Mouse (Mus musculus): ENCODE results near the gene Col4a1.

Col4a1 gene

DNA sequence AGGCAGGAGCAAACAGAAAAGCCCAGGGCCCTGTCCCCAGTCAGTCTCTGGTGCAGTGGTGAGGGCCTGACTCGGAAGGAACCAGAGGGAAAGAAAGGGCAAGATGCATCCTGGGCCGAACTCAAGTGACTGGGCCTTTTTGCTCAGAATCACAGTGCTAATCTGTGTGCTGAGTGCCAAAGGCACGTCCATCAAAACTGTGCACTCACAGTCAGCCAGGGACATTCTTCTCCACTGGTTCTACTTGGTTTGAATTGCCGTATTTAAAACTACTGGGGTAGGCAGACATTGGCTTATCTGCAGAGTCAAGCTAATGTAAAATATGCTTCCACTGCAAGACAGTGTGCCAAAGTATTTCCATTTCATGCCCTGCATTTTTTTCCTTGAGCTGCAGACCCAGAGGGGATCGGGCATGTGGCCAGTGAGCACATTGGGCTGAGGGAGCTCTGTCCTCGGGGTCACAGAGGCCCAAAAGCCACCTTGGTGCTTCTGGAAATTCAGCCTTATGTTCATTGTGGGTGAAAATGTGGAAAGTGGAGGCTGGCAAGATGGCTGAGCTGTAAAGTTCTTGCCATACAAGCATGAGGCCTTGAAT is 12.3 kb upstream of the Col4a1 start:
- Histone ChIP-seq H3K27me3 (ENCODE audit: insufficient read depth, low read length) (peaks cover 42% of the 10 kb centered on the region), H3K36me3 (ENCODE audit: insufficient read depth, low read length) (no peaks in the 10 kb centered on the region), H3K4me1 (replicated peaks; ENCODE audit: low read depth, low read length) (no peaks in the 10 kb centered on the region), H3K9me3 (ENCODE audit: low read length) (no peaks in the 10 kb centered on the region), H3K4me3 (replicated peaks; ENCODE audit: low read length) (no peak overlapping the region)
- TF ChIP-seq CTCF (conservative IDR thresholded peaks at IDR 0.05; ENCODE audit: low read length), result no peak
- TF ChIP-seq POU5F1 (IDR thresholded peaks at IDR 0.05; ENCODE audit: borderline replicate concordance, low read length), result no peak
- TF ChIP-seq NANOG (IDR thresholded peaks at IDR 0.05; ENCODE audit: borderline replicate concordance, low read length), result no peak

DNA sequence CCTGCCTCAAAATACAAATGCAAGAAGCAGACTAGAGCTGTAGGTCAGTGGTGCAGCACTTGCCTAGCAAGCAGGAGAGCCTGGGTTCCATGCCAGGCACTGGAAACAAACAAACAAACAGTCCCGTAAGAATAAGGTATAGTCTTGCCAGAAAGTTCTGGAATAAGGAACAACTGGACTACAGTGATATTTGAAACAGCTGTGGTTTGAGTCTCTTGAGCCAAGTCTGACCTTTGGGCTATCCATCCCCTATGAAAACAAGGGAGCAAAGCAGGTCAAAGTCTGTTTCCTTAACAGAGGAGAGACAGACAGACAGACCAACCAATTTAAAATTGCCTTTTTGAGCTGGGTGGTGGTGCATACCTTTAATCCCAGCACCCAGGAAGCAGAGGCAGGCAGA is 11.1 kb upstream of the Col4a1 start:
- Histone ChIP-seq H3K27me3 (ENCODE audit: insufficient read depth, low read length) (peaks cover 51% of the 10 kb centered on the region), H3K4me1 (replicated peaks; ENCODE audit: low read depth, low read length) (no peaks in the 10 kb centered on the region), H3K9me3 (ENCODE audit: low read length) (no peaks in the 10 kb centered on the region), H3K4me3 (replicated peaks; ENCODE audit: low read length) (no peak overlapping the region), H3K36me3 (ENCODE audit: insufficient read depth, low read length) (no peaks in the 10 kb centered on the region)
- no peak for TF ChIP-seq NANOG (IDR thresholded peaks at IDR 0.05; ENCODE audit: borderline replicate concordance, low read length)
- no peak for TF ChIP-seq CTCF (conservative IDR thresholded peaks at IDR 0.05; ENCODE audit: low read length)
- TF ChIP-seq POU5F1 (IDR thresholded peaks at IDR 0.05; ENCODE audit: borderline replicate concordance, low read length), result no peak

DNA sequence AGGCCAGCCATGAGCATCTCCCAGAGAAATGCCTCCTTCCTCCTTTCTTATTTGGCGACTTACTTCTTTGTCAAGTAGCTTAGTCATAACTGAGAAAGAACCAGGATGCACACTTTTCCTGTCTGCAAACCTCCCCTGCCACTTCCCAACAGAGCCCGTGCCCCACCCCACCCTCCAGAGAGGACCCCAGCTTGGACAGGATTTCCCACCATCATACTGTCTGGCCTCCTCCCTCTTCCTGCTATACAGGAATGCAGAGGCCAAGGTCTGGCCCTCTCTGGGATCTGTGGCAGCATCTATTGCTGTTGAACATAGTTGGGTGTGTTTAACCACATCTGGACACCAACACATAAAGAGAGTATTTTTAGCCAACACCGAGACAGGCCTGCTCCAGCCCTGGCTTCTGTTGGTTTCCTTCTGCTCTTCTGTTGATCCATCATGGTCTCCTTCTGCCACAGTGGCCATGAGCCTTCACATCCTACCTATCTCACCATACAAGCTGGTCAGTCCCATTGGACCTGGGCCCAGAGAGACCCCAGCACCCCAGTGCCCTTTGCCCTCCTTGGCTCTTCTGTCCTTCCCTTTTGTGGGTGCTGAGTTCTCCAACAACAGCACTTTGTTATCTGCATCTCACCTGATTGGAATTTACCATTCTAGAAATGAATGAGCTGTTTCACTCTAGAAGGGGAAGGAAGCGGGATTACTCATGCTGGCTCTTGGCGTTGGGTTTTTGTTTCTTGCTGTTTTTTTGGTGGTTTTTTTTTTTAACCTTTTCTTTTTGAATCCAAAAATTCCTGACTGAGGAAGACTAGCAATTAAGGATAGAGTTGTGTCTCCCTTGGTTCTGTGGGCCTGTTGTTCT is 10.3 kb upstream of the Col4a1 start:
- TF ChIP-seq CTCF (conservative IDR thresholded peaks at IDR 0.05; ENCODE audit: low read length) (no peak), POU5F1 (IDR thresholded peaks at IDR 0.05; ENCODE audit: borderline replicate concordance, low read length) (no peak), NANOG (IDR thresholded peaks at IDR 0.05; ENCODE audit: borderline replicate concordance, low read length) (no peak)
- Histone ChIP-seq H3K36me3 (ENCODE audit: insufficient read depth, low read length) (no peaks in the 10 kb centered on the region), H3K27me3 (ENCODE audit: insufficient read depth, low read length) (peaks cover 53% of the 10 kb centered on the region), H3K9me3 (ENCODE audit: low read length) (no peaks in the 10 kb centered on the region), H3K4me1 (replicated peaks; ENCODE audit: low read depth, low read length) (no peaks in the 10 kb centered on the region), H3K4me3 (replicated peaks; ENCODE audit: low read length) (no peak overlapping the region)

DNA sequence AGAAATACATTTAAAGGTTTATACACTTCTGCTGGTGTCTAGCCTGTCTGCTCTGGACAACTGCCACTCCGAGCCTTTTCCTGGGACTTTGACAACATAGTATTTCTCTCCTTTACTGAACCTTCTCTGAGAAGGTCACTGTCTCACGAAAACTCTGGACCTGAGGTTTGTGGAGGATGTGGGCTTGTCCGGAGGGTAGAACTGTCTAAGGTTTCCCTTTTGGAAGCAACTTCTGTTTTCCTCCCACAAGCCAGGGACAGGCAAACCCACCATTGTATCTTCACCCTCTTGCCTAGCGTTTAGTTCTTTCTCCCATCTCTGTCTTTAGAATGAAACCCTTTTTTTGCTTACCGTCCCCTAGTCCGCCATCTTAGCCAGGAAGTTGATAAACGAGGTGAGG is 9.2 kb upstream of the Col4a1 start:
- TF ChIP-seq CTCF (conservative IDR thresholded peaks at IDR 0.05; ENCODE audit: low read length) (no peak), POU5F1 (IDR thresholded peaks at IDR 0.05; ENCODE audit: borderline replicate concordance, low read length) (no peak), NANOG (IDR thresholded peaks at IDR 0.05; ENCODE audit: borderline replicate concordance, low read length) (no peak)
- no peaks in the 10 kb centered on the region for H3K4me1 ChIP-seq (replicated peaks; ENCODE audit: low read depth, low read length)
- no peaks in the 10 kb centered on the region for H3K9me3 ChIP-seq (ENCODE audit: low read length)
- H3K4me3 ChIP-seq (replicated peaks; ENCODE audit: low read length), result no peak overlapping the region
- H3K27me3 ChIP-seq (ENCODE audit: insufficient read depth, low read length), result peaks cover 60% of the 10 kb centered on the region
- no peaks in the 10 kb centered on the region for H3K36me3 ChIP-seq (ENCODE audit: insufficient read depth, low read length)

DNA sequence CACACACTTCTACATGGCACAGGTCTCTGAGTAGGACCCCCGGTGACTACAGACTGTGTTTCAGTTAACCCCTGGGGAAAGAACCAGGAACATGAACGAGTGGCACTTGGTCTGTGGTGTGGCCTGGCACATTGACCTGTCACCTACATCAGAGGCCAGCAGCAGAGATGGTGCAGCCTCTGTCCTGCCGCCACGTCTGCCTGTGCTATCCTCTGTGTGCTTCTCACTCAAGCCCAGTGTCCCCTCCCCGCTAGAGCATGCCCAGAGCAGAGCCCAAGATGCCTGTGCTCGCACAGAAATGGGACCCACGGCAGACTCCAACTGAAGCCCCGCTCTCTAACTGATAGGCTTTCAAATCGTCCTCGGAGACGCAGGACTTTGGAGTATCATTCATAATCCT is 6.8 kb upstream of the Col4a1 start:
- Histone ChIP-seq H3K4me1 (replicated peaks; ENCODE audit: low read depth, low read length) (no peaks in the 10 kb centered on the region), H3K9me3 (ENCODE audit: low read length) (no peaks in the 10 kb centered on the region), H3K36me3 (ENCODE audit: insufficient read depth, low read length) (no peaks in the 10 kb centered on the region), H3K27me3 (ENCODE audit: insufficient read depth, low read length) (peaks cover 73% of the 10 kb centered on the region), H3K4me3 (replicated peaks; ENCODE audit: low read length) (no peak overlapping the region)
- TF ChIP-seq NANOG (IDR thresholded peaks at IDR 0.05; ENCODE audit: borderline replicate concordance, low read length), result no peak
- TF ChIP-seq CTCF (conservative IDR thresholded peaks at IDR 0.05; ENCODE audit: low read length), result no peak
- TF ChIP-seq POU5F1 (IDR thresholded peaks at IDR 0.05; ENCODE audit: borderline replicate concordance, low read length), result no peak

DNA sequence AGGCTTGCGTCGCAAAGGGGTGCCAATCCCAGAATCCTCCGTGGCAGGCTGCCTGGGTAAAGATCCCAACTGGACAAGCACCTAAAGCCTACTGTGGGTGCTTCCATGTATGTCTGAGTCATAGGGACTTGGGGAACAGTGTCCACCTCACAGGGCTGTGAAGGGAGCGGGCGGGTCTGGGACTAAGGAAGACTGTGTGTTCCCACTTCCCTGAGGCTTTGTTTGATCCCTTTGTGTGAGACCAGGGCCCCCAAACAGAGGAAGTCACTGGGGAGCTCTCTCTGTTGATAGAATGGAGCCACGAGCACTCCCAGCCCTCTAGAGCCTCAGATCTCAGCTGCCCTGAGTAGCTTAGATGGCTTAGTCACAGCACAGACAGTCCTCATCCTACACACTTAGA is 3.5 kb upstream of the Col4a1 start:
- no peak for TF ChIP-seq NANOG (IDR thresholded peaks at IDR 0.05; ENCODE audit: borderline replicate concordance, low read length)
- TF ChIP-seq CTCF (conservative IDR thresholded peaks at IDR 0.05; ENCODE audit: low read length), result no peak
- TF ChIP-seq POU5F1 (IDR thresholded peaks at IDR 0.05; ENCODE audit: borderline replicate concordance, low read length), result no peak
- H3K4me1 ChIP-seq (replicated peaks; ENCODE audit: low read depth, low read length), result peaks cover 22% of the 10 kb centered on the region
- H3K36me3 ChIP-seq (ENCODE audit: insufficient read depth, low read length), result no peaks in the 10 kb centered on the region
- H3K9me3 ChIP-seq (ENCODE audit: low read length), result no peaks in the 10 kb centered on the region
- H3K4me3 ChIP-seq (replicated peaks; ENCODE audit: low read length), result no peak overlapping the region
- peaks cover 90% of the 10 kb centered on the region for H3K27me3 ChIP-seq (ENCODE audit: insufficient read depth, low read length)

DNA sequence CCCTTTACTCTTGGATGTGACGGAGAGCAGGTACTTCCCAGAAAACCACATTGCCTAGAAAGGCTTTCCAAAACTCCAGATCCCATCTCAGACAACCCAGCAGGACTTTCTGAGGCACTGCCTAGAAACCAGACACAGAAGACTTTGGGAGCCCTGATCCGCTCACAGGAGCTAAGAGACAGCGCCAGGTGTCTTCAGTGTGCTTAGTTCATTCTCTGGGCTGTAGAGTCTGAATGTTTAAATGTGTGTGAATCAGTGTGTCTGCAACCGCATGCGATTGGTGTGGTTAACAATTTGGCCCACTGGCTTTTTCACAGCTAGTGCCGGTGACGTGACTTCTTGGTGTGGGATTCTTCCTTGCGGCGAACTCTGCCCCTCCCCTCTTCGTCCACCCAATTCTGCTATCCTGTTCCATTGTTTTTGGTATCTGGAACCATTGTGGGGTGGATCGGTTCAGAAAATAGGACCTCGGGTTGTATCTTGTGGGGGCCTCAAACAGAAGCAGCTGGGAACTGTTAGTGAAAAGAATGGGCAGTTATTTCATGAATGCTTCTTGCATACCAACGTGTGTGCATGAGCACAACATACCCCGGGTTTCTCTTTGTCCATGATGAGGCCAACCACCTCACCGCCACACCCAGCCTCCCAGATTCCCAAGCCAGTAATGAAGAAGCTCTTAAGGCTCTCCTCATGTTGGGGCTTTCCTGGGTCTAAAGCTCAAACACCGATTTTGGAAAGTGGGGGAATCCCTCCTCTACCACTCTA is 2.7 kb upstream of the Col4a1 start:
- Histone ChIP-seq H3K9me3 (ENCODE audit: low read length) (no peaks in the 10 kb centered on the region), H3K27me3 (ENCODE audit: insufficient read depth, low read length) (peaks cover 90% of the 10 kb centered on the region), H3K4me3 (replicated peaks; ENCODE audit: low read length) (no peak overlapping the region), H3K4me1 (replicated peaks; ENCODE audit: low read depth, low read length) (peaks cover 23% of the 10 kb centered on the region), H3K36me3 (ENCODE audit: insufficient read depth, low read length) (no peaks in the 10 kb centered on the region)
- no peak for TF ChIP-seq CTCF (conservative IDR thresholded peaks at IDR 0.05; ENCODE audit: low read length)
- no peak for TF ChIP-seq NANOG (IDR thresholded peaks at IDR 0.05; ENCODE audit: borderline replicate concordance, low read length)
- no peak for TF ChIP-seq POU5F1 (IDR thresholded peaks at IDR 0.05; ENCODE audit: borderline replicate concordance, low read length)

DNA sequence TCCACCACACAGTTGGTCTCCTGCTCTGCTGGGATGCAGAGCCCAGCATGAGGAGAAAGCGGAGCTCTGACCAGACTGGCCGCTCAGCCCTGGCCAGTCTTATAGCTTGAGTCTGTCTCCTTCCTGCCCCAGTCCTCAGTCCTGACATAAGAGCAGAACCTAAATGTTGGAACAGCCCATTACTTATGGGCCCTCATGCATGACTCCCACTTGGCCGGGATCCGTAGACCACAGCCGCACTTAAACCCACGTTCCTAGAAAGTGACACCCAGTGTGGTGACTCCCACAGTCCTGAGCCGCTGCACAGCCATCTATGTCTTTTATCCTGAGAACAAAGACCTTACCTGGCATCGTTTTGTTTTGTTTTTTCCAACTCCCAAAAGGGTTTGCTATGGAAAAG is 2.0 kb upstream of the Col4a1 start:
- no peak overlapping the region for H3K4me3 ChIP-seq (replicated peaks; ENCODE audit: low read length)
- H3K27me3 ChIP-seq (ENCODE audit: insufficient read depth, low read length), result peaks cover 95% of the 10 kb centered on the region
- TF ChIP-seq CTCF (conservative IDR thresholded peaks at IDR 0.05; ENCODE audit: low read length) (no peak), POU5F1 (IDR thresholded peaks at IDR 0.05; ENCODE audit: borderline replicate concordance, low read length) (no peak), NANOG (IDR thresholded peaks at IDR 0.05; ENCODE audit: borderline replicate concordance, low read length) (no peak)
- H3K9me3 ChIP-seq (ENCODE audit: low read length), result no peaks in the 10 kb centered on the region
- H3K4me1 ChIP-seq (replicated peaks; ENCODE audit: low read depth, low read length), result peaks cover 24% of the 10 kb centered on the region
- H3K36me3 ChIP-seq (ENCODE audit: insufficient read depth, low read length), result no peaks in the 10 kb centered on the region

Measured in E14TG2a.4 (cell line).